Mouse (Mus musculus) intestine, postnatal 0 days (tissue): ENCODE data around the gene Dst. TPM values are rescaled to one million over a fixed set of nuclear protein-coding genes. Genes with fewer than 3 reads are reported as not detected.

ENCODE experiments used
- ATAC-seq: fragments of 200-750 bp; cut with Nextera tagmentation; 2 replicates; pipeline ENCODE4 v1.8.0; 2017; ENCODE audit warnings: mild to moderate bottlenecking, moderate TSS enrichment, moderate library complexity
- H3K27ac ChIP-seq: fragments of 300-500 bp; sonication (generic); 2 replicates; pipeline ENCODE4 v1.5.1; 2014; ENCODE audit warnings: mild to moderate bottlenecking, low read depth, low read length, moderate library complexity
- H3K27me3 ChIP-seq: fragments of 300-500 bp; sonication (generic); replicated peaks from 2 replicates; pipeline ENCODE4 v1.6.1; 2014; ENCODE audit warnings: low read length, mixed read lengths; ENCODE audit not compliant: control insufficient read depth, insufficient read depth
- H3K36me3 ChIP-seq: fragments of 300-500 bp; sonication (generic); 2 replicates; pipeline ENCODE4 v1.6.1; 2014; ENCODE audit warnings: mild to moderate bottlenecking, moderate library complexity; ENCODE audit not compliant: control insufficient read depth, insufficient read depth
- H3K4me1 ChIP-seq: fragments of 300-500 bp; sonication (generic); replicated peaks from 2 replicates; pipeline ENCODE4 v1.6.1; 2014; ENCODE audit warnings: antibody characterized with exemption, low read length, mixed read lengths; ENCODE audit not compliant: control insufficient read depth, insufficient read depth
- H3K4me2 ChIP-seq: fragments of 300-500 bp; sonication (generic); replicated peaks from 2 replicates; pipeline ENCODE4 v1.6.1; 2014; ENCODE audit warnings: low read depth, mild to moderate bottlenecking, moderate library complexity
- H3K4me3 ChIP-seq: fragments of 300-500 bp; sonication (generic); 2 replicates; pipeline ENCODE4 v1.5.1; 2014; ENCODE audit warnings: low read depth, low read length
- H3K9ac ChIP-seq: fragments of 300-500 bp; sonication (generic); 2 replicates; pipeline ENCODE4 v1.6.1; 2014; ENCODE audit warnings: mild to moderate bottlenecking, low read depth, low read length
- H3K9me3 ChIP-seq: fragments of 300-500 bp; sonication (generic); 2 replicates; pipeline ENCODE4 v1.6.1; 2016; ENCODE audit warnings: mixed run types; ENCODE audit not compliant: control insufficient read depth
- CTCF ChIP-seq: sonication (generic); IDR thresholded peaks from 2 replicates; pipeline ENCODE4 v1.5.1; 2016; ENCODE audit warnings: low read depth, mild to moderate bottlenecking, control low read depth, antibody characterized with exemption, moderate library complexity
- WGBS: fragments of 180-500 bp; shearing (Covaris S2); extraction: QIAGEN DNeasy Blood & Tissue Kit; methylation state at CpG from one replicate; pipeline ENCODE4 v1.1.7; 2014; 5-methylcytosine and 5-hydroxymethylcytosine counted together
- polyA plus RNA-seq: library from polyadenylated mRNA; unstranded; fragments of >200 nt; fragmentation: Nextera tagmentation; extraction: Ambion mirVana; gene quantifications from 2 replicates; pipeline ENCODE4 v1.2.1, GENCODE M21; 2015

Dst gene
- polyA plus RNA-seq, 1 experiment from 2014 or later, result 19.0 TPM

GRCm38 (mm10) chr1:34093652-34094051 lies 185.6 kb downstream of the Dst start:
- 94% methylated on average over 7 of the region's 7 CpGs for WGBS
- ATAC-seq, result no peak
- Histone ChIP-seq H3K4me1 (no peaks in the 10 kb centered on the region), H3K27ac (no peak overlapping the region), H3K36me3 (no peaks in the 10 kb centered on the region), H3K4me2 (no peak overlapping the region), H3K9ac (no peak overlapping the region), H3K4me3 (no peak overlapping the region), H3K27me3 (no peaks in the 10 kb centered on the region), H3K9me3 (no peaks in the 10 kb centered on the region)
- peak; percentile 50 for TF ChIP-seq CTCF

- H3K9me3 ChIP-seq, result no peaks in the 10 kb centered on the region
- ATAC-seq, result no peak
- TF ChIP-seq CTCF, result no peak
- WGBS, result 60% methylated on average over 5 of the region's 5 CpGs
- no peaks in the 10 kb centered on the region for H3K27me3 ChIP-seq
- H3K36me3 ChIP-seq, result no peaks in the 10 kb centered on the region
- no peak overlapping the region for H3K4me3 ChIP-seq
- H3K4me2 ChIP-seq, result no peak overlapping the region
- no peaks in the 10 kb centered on the region for H3K4me1 ChIP-seq
- H3K27ac ChIP-seq, result no peak overlapping the region
- no peak overlapping the region for H3K9ac ChIP-seq
Observed at GRCm38 (mm10) chr1:34094301-34094700, 186.3 kb downstream of the Dst start.

- H3K4me1 ChIP-seq, result no peaks in the 10 kb centered on the region
- no peak overlapping the region for H3K4me2 ChIP-seq
- no peak for ATAC-seq
- no peaks in the 10 kb centered on the region for H3K36me3 ChIP-seq
- 22% methylated on average over 4 of the region's 4 CpGs for WGBS
- H3K27me3 ChIP-seq, result no peaks in the 10 kb centered on the region
- no peak for TF ChIP-seq CTCF
- H3K27ac ChIP-seq, result no peak overlapping the region
- no peak overlapping the region for H3K4me3 ChIP-seq
- H3K9ac ChIP-seq, result no peak overlapping the region
- no peaks in the 10 kb centered on the region for H3K9me3 ChIP-seq
Observed at GRCm38 (mm10) chr1:34095173-34095572, 187.1 kb downstream of the Dst start.

GRCm38 (mm10) chr1:34096923-34097322 lies 188.9 kb downstream of the Dst start:
- Histone ChIP-seq H3K27me3 (no peaks in the 10 kb centered on the region), H3K9me3 (no peaks in the 10 kb centered on the region), H3K9ac (no peak overlapping the region), H3K4me2 (no peak overlapping the region), H3K36me3 (no peaks in the 10 kb centered on the region), H3K4me1 (no peaks in the 10 kb centered on the region), H3K4me3 (no peak overlapping the region), H3K27ac (no peak overlapping the region)
- ATAC-seq, result no peak
- WGBS, result 61% methylated on average over 3 of the region's 3 CpGs
- TF ChIP-seq CTCF, result no peak

- 67% methylated on average over 4 of the region's 4 CpGs for WGBS
- no peaks in the 10 kb centered on the region for H3K36me3 ChIP-seq
- H3K4me2 ChIP-seq, result no peak overlapping the region
- no peaks in the 10 kb centered on the region for H3K4me1 ChIP-seq
- no peaks in the 10 kb centered on the region for H3K27me3 ChIP-seq
- TF ChIP-seq CTCF, result peak; percentile 52
- no peaks in the 10 kb centered on the region for H3K9me3 ChIP-seq
- no peak overlapping the region for H3K9ac ChIP-seq
- ATAC-seq, result no peak
- no peak overlapping the region for H3K27ac ChIP-seq
- no peak overlapping the region for H3K4me3 ChIP-seq
Observed at GRCm38 (mm10) chr1:34097640-34098039, 189.6 kb downstream of the Dst start.

- Histone ChIP-seq H3K9me3 (no peaks in the 10 kb centered on the region), H3K4me3 (no peak overlapping the region), H3K4me2 (no peak overlapping the region), H3K4me1 (no peaks in the 10 kb centered on the region; the same call in 1 of the 2 replicates), H3K36me3 (no peaks in the 10 kb centered on the region), H3K27ac (no peak overlapping the region), H3K27me3 (no peaks in the 10 kb centered on the region), H3K9ac (no peak overlapping the region)
- TF ChIP-seq CTCF, result no peak
- ATAC-seq, result no peak
- 85% methylated on average over 3 of the region's 3 CpGs for WGBS
Observed at GRCm38 (mm10) chr1:34099439-34099838, 191.4 kb downstream of the Dst start.

GRCm38 (mm10) chr1:34100385-34100784 lies 192.4 kb downstream of the Dst start:
- H3K9me3 ChIP-seq, result no peaks in the 10 kb centered on the region
- no peak for ATAC-seq
- no peaks in the 10 kb centered on the region; the same call in none of the 2 replicates for H3K4me1 ChIP-seq
- no peak overlapping the region for H3K9ac ChIP-seq
- WGBS, result 70% methylated on average over 4 of the region's 4 CpGs
- H3K27ac ChIP-seq, result no peak overlapping the region
- no peaks in the 10 kb centered on the region for H3K36me3 ChIP-seq
- H3K27me3 ChIP-seq, result no peaks in the 10 kb centered on the region
- no peak overlapping the region for H3K4me3 ChIP-seq
- no peak overlapping the region for H3K4me2 ChIP-seq
- TF ChIP-seq CTCF, result no peak
